Mouse (Mus musculus) B cell, adult 2 months (primary cell): ENCODE data around the gene Nectin1.

Source experiments
- DNase-seq, 2 experiments: peaks; one replicate each; pipeline ENCODE4 v3.0.0; 2022

Gene Nectin1

GRCm38 (mm10) chr9:43808546-43808945, 64.8 kb downstream of the Nectin1 start:
- no peak for DNase-seq

- DNase-seq: no peak
Observed at GRCm38 (mm10) chr9:43813156-43813555, 69.4 kb downstream of the Nectin1 start.

GRCm38 (mm10) chr9:43822206-43822605, 78.4 kb downstream of the Nectin1 start:
- DNase-seq: no peak

GRCm38 (mm10) chr9:43825178-43825577, 81.4 kb downstream of the Nectin1 start:
- no peak for DNase-seq

GRCm38 (mm10) chr9:43826558-43827253, 82.9 kb downstream of the Nectin1 start:
- DNase-seq: no peak

GRCm38 (mm10) chr9:43827593-43827992, 83.8 kb downstream of the Nectin1 start:
- peak; percentile 73 to 75 for DNase-seq

- no peak for DNase-seq
Observed at GRCm38 (mm10) chr9:43828960-43829359, 85.2 kb downstream of the Nectin1 start.

GRCm38 (mm10) chr9:43833232-43833631, 89.4 kb downstream of the Nectin1 start:
- no peak for DNase-seq

GRCm38 (mm10) chr9:43834283-43834682, 90.5 kb downstream of the Nectin1 start:
- no peak for DNase-seq

- no peak for DNase-seq
Observed at GRCm38 (mm10) chr9:43838561-43838960, 94.8 kb downstream of the Nectin1 start.

GRCm38 (mm10) chr9:43842921-43843577, 99.3 kb downstream of the Nectin1 start:
- no peak for DNase-seq

GRCm38 (mm10) chr9:43843711-43844127, 99.9 kb downstream of the Nectin1 start:
- DNase-seq: no peak

GRCm38 (mm10) chr9:43845660-43846455, 102.1 kb downstream of the Nectin1 start:
- peak; percentile 28 to 39 for DNase-seq

GRCm38 (mm10) chr9:43847861-43848260, 104.1 kb downstream of the Nectin1 start:
- DNase-seq: no peak

- no peak for DNase-seq
Observed at GRCm38 (mm10) chr9:43850281-43850680, 106.5 kb downstream of the Nectin1 start.

GRCm38 (mm10) chr9:43851154-43851553, 107.4 kb downstream of the Nectin1 start:
- no peak for DNase-seq

GRCm38 (mm10) chr9:43855887-43856286, 112.1 kb downstream of the Nectin1 start:
- DNase-seq: no peak
